Mouse (Mus musculus) A20 (cell line): ENCODE results near the gene Ddx6.
A peak's percentile ranks its signal among the peaks of the same experiment; 100 is the strongest.
"Not testable (repeated sequence)": the region's sequence is repeated elsewhere in the genome, so short reads cannot be mapped to it uniquely, and the experiment has no call there.

ENCODE experiments used
- DNase-seq: peaks from one replicate; pipeline ENCODE4 v3.0.0-alpha.2; 2011; ENCODE audit warnings: low read depth, low spot score

Gene Ddx6

GRCm38 (mm10) chr9:44604779-44605615, at the start of gene Ddx6:
TSS of gene Ddx6 (plus strand) at chr9:44604892.
- peak; percentile 84 for DNase-seq

DNA sequence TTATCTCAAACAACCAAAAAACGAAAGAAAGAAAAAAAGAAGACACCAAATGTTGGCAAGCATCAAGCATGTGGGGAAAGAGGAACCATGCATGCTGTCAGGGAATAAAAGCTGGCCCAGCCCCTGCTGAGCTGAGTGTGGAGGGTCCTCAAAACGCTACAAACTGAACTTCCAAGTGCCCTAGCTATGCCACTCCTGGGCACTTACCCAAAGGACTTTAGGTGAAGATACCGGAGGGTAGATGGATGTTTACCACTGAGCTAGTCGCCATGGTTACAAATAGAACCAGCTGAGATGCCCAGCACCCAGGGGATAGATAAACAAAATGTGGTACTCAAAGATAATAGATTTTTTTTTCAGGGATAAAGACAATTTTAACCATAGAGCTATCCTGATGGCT, 43.1 kb upstream of the Ddx6 start, which contains the start of gene Cxcr5:
TSS of gene Cxcr5 (minus strand) at position 281 of the 400 bp plus-strand sequence.
- no peak for DNase-seq

DNA sequence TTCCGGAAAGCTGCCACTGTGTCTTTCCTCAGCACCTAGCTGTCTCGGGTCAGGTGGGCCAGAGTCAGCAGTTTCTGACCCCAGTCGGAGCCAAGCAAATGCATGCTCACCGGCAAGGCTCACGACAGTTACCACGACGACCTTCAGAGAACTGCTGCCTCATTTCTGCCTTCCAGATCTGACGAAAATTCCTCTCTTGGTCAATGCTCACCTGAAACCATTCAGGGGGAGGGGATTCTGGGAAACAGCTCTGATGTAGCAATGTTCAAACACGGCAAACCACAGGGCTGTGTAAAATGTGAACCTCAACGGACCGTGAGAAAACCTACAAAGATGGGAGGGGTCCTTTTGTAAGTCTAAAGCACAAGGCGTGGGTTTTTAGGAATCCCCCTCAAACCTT, 41.8 kb upstream of the Ddx6 start:
- DNase-seq = no peak

- DNase-seq = no peak
Observed at GRCm38 (mm10) chr9:44565367-44565766, 39.3 kb upstream of the Ddx6 start.

GRCm38 (mm10) chr9:44567338-44568082, 37.2 kb upstream of the Ddx6 start:
- peak; percentile 76 for DNase-seq

DNA sequence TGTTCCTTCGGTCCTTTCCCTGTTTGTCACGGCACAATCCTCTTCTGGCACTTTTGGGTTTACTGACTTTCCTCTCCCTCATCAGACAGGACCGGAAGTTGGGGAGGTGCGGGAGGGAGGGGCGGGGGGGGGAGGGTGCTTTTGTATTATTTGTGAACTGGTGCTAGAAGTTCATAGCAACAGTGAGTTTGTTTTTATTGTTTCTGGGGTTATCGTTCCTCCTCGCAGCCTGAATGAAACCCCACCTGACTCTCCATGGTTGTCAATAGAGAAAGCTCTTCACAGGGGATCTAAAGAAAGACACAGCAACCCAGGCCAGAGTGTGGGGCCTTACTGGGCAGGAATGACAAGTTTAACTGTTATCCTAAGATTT, 36.6 kb upstream of the Ddx6 start:
- DNase-seq = no peak

- peak; percentile 92 for DNase-seq
Observed at GRCm38 (mm10) chr9:44570939-44571382, 33.7 kb upstream of the Ddx6 start.

- DNase-seq = peak; percentile 83
Observed at GRCm38 (mm10) chr9:44573306-44573705, 31.4 kb upstream of the Ddx6 start.

DNA sequence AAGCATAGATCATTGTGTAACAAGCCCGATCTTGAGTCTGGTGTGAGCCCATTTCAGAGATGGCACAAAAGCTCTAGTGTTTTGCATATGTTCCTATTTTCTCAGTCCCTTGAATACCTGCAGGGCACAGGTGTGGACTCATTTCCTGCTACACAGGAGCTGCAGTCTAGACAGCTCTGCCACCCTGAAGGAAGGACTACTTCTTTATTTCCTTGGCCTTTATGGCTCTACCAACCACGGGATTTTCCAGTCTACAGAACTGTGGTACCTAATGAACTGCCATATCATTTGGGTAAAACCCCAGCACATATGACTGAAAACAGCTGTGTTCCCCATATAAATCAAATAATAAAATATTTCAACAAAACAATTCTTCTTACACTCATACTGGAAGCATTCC, 29.6 kb upstream of the Ddx6 start:
- peak; percentile 82 for DNase-seq

GRCm38 (mm10) chr9:44576046-44576445, 28.6 kb upstream of the Ddx6 start:
- DNase-seq = not testable (repeated sequence)

DNA sequence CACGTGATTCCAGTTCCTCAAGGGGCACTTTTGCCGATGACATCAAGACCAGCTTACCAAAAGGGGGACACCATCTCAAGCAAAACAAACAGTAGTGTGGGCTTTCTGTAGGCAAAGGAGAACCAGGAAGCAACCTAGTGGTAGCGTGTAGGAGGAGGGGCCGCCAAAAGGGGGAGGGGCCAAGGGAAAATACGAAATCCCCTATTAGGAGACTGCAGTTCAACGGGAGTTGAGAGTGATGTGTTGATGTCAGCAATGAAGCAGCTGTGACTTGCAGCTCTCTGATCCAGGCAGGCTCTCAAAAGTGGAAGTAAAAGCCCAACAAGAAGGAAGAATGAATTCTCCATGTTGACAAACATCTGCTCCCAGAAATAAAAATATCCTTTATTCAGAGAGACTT, 25.3 kb upstream of the Ddx6 start:
- DNase-seq = peak; percentile 92

GRCm38 (mm10) chr9:44580085-44580484, 24.6 kb upstream of the Ddx6 start:
- peak; percentile 28 for DNase-seq

GRCm38 (mm10) chr9:44581423-44581822, 23.3 kb upstream of the Ddx6 start:
- DNase-seq = peak; percentile 82

DNA sequence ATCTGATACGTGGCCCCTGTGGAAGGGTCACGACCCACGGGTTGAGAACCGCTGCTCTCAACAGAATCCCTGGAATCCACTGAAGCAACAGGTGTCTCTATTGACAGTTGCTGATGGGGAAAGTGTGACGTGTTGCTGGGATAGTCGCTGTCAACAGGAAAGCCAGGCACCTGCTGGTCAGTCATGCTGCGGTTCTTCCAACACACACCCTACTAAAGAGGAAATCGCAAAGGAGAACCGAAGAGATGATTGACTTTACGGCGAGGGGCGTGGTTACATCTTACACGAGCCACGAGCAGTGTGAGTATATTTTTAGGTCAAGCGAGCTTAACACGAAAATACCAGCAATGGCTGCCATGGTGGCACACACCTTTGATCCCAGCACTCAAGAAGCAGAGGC, 22.3 kb upstream of the Ddx6 start:
- peak; percentile 90 for DNase-seq

DNA sequence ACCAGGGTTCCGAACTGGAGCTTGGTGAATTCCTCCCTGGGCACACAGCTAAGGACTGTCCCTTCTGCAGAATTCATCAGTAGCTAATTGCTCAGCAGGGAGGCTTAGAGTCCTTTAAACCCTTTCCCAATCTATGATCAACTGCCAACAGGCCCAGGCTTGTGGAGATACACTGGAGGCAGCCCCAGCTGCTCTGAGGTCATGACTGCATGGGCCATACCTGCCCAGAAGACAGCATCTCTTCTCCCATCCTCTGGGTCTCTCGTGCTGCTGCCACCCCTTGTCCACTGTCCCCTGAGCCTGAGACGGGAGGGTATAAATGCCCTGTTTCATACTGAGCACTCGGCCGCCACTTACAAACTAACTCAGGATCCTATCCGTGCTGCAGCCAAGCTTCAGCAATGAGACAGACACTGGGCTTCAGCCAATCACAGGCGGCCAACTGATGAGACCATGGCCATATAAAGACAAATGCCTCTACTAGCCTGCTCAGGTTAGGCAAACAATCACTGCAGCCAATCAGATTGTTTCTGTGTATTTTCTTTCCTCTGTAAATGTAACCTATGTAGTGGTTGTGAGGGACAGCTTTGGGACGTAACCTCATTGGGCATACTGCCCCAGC, 17.9 kb upstream of the Ddx6 start:
- no peak for DNase-seq

DNA sequence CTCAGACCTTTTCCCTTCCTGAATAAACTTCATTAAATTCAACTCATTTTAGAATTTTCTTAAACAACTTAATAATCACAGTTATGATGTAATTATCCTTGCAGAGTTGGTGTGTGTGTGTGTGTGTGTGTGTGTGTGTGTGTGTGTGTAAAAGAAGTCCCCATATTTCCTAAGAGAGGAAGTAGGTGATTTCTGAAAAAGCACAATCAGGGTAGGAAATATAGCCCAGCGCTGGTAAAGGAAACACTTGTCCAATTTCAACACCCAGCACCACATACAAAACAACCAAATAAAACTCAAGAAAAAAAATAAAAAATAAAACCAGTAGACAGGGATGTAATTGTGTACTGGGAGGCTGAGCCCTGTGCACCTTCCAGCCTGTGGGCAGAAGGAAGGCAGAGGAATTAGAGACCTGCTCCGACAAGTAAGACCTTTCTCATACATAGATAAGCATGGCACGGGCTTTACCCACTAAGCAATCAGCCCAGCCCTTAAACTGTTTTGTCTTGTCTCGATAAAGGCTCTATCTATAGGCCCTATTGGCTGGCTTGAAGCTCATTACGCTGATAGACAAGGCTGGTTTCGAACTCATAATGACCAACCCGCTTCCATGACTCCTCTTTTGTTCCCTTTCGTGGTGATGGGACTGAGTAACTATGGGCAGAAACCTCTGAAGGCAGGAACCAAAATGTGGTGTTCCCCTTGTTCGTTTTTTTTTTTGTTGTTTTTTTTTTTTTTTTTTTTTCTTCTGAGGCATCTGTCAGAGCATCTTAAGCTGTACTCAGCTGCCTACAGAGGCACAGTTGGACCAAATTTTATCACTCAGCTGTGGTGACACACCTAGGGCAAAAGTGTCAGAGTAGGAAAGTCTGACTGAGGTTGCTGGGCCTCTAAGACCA, 17.2 kb upstream of the Ddx6 start:
- DNase-seq = no peak

- no peak for DNase-seq
Observed at GRCm38 (mm10) chr9:44588605-44589004, 16.1 kb upstream of the Ddx6 start.

DNA sequence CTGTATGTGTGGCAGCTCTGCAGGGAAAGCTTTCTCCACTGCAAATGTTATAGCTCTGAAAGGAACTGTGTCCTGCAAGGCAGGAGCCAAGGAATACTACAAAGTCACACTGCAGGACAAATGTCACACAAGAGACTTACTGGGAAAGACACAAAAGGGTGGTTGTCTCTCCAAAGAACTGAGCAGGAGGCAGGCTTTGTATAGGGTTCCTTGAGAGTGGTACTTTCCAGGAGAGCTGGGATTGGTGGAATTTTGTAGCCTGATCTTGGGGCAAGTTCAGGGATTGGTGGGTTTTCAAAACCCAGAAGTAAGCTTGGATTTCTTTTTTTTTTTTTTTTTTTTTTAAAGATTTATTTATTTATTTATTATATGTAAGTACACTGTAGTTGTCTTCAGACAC, 15.6 kb upstream of the Ddx6 start:
- no peak for DNase-seq

DNA sequence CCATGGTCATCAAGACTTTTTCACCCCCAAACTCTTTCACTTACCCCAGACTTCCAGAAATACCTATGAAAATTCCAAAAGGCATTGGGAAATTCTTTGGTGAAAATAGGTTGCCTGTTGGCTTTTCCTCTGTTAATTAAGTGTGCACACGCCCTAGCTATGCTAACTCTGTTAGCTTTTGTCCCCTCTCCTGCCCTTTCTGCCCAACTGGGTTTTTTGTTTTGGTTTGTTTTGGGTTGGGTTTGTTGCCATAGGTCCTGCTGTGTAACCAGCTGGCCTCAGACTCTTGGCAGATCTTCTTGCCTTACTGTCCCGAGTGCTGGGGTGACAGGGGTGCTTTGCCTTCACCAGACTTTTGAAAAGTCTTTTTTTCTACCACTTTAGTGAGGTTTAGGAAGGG, 13.7 kb upstream of the Ddx6 start:
- DNase-seq = no peak

GRCm38 (mm10) chr9:44591595-44592188, 13.0 kb upstream of the Ddx6 start:
- no peak for DNase-seq

DNA sequence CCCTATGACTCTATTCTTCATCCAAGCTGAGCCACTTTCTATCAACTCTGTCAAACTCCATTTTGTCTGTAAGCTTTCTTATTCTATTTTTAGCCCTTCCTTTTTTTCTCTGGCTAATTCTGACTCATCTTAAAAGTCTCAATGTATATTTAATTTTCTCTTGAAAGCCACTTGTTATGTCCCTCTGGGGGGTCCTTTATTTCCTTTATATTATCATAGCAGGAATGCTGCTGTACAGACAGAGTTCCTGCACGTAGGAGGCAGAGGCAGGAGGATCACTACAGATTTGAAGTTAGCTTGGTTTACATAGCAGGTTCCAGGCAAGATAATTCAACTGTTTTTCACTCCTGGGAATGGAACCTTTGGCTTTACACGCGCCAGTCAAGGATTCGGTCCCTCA, 11.5 kb upstream of the Ddx6 start:
- DNase-seq = no peak
